Mouse (Mus musculus): Measurements from ENCODE around the gene Pou4f2. TPM values are rescaled to one million over a fixed set of nuclear protein-coding genes. Genes with fewer than 3 reads are reported as not detected.

Gene Pou4f2
- total RNA-seq, 2 experiments from 2014 or later, result not detected

DNA sequence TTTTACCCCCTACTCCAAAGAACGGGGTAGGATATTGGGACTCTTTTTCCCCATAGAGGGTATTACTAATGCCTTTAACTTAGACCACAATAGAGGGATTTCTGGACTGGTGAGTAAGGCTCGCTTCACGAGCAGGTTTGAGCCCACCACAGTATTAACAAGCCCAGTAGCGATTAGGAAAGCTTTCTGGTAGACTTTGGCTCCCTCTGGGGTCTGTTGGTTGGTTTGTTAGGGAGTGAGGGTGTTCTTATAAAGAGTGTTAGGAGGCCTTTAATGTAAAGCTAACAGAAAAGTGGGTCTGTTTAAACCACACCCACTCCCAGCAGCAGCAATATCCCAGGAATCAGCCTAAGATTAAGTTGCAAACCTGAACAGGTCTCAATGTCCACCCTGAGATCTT, 17.2 kb downstream of the Pou4f2 start:
- DNase-seq, result no peak

DNA sequence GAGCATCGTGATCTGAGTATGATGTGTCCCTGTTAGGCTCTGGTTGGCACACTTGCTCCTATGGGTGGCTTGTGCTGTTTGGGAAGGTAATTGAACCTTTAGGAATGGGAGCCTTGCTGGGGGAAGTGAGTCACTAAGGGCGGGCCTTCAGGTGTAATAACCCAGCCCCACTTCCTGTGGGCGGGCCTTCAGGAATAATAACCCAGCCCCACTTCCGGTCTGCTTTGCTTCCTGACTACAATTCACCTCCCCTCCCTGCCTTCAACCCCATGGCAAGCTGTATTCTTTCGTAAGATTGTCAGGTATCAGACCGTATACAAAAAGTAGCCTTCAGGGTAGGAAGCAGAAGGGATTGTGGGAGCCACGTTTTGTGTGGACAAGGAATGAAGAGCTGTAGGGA, 45.7 kb downstream of the Pou4f2 start:
- no peak for DNase-seq

Other genes with a start within 250 kb of the Pou4f2 start
- not detected for gene Ttc29, start 223.3 kb downstream of the Pou4f2 start, total RNA-seq (2021)
- gene Rbmxl1, start 72.3 kb upstream of the Pou4f2 start, total RNA-seq (2021), result 10 to 100 TPM; 50.0 to 63.2 TPM
- gene Slc10a7, start 72.7 kb upstream of the Pou4f2 start, total RNA-seq (2021), result 10 to 100 TPM; 15.8 to 24.0 TPM

All from adrenal gland, postnatal 36 days (tissue).